Mouse (Mus musculus): ENCODE measurements at regions not wholly inside any gene's neighbourhood (a gene's known extent, or its start where the extent isn't known, plus 50 kb on each side); places are given as distances from the start of the nearest gene placed in this dataset.

DNA sequence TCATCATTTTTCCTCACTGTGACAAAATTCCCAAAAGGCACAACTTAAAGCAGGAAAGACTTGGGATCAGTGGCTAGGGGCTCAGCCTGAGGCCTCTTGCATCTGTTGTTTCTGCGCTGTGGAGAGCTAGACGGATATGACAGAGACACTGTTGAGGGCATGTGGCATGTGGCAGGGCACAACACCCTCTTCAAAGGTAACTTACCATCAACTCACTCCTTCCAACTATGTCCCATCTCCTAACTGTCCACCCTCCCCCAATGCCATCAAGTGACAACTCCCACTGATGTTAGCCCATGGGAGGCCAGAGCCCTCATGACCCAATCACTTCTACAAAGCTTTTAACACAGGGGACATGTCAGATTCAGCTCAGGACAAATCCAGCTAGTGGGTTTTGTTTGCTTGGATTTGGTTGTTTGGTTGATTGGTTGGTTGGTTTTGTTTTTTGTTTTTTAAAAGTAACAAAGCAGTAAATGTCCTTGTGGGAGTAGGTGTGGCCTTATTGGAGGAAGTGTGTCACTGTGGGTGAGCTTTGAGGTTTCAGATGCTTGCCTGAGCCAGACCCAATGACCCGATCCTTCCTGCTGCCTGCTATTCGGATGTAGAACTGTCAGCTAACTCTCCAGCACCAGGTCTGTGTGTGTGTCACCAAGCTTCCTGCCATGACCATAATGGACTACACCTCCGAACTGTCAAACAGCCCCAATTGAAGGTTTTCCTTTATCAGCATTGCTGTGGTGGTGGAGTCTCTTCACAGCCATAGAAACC, 53.2 kb upstream of the Lef1 start:
- DNase-seq (ENCODE audit: low spot score), result no peak

- no peak for DNase-seq (ENCODE audit: low spot score)
Observed at GRCm38 (mm10) chr3:131054241-131054972, 55.9 kb upstream of the Lef1 start.

DNA sequence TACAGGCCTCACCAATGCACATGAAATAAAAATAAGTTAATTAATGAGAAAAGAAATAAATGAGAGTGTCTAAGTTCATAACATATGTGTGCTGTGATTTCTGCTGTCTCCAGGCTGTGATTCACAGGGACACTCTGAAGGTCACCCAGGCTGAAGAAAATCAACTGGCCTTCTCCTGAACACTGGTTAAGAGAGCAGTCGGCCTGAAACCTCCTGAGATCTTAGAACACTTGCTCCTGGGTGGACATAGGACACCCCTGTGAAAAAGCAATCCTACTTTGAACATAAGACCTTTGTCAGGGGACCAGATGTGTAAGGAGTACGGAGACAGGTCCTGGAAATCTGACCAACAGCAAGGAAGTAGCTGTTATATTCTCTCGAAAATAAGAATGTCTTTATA, 62.6 kb upstream of the Lef1 start:
- no peak for DNase-seq (ENCODE audit: low spot score)

- DNase-seq (ENCODE audit: low spot score), result no peak
Observed at GRCm38 (mm10) chr3:131046412-131046811, 63.9 kb upstream of the Lef1 start.

DNA sequence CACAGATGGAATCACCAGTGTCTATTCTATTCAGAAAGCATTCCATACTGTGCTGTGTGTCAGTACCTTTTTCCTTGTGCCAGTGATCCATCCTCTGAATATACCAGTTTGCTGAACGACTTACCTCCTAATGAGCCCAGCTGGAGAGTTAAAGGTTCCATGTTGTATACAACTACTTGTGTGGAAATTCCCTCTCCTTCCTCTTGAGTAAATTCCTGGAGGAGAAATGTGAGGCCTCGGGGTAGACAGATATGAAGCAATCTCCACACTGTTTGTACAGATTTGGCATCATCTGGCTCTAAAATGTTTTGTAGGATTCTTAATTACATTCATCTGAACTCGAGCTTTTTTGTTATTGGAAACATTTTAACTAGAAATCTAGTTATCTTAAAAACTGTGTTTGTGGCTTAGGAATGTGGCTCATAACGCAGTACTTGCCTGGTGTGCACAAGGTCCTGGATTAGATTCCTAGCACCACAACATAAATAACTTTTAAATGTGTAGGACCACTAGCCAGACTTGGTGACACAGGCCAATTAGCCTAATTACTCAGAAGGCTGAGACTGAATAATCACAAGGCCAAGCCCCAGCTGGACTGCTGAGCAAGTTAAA, 70.0 kb upstream of the Lef1 start:
- no peak for DNase-seq (ENCODE audit: low spot score)

DNA sequence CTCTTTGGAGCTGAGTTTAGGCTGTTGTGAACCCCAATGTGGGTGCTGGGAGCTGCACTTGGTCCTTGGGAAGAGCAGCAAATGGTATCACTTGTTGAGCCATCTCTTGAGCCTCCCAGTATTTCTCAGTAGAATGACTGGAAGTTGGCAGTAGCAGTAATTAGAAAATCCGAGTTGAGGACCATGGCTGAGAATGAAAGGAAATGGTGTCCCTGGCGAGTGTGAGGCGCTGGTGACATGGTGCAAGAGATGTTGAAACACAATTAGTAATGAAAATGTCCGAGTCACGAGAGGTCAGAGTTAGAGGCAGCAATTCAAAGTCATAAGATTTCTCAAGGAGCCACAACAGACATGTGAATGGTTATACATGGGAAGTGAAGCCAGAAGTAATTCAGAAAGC, 73.2 kb upstream of the Lef1 start:
- DNase-seq (ENCODE audit: low spot score), result no peak

DNA sequence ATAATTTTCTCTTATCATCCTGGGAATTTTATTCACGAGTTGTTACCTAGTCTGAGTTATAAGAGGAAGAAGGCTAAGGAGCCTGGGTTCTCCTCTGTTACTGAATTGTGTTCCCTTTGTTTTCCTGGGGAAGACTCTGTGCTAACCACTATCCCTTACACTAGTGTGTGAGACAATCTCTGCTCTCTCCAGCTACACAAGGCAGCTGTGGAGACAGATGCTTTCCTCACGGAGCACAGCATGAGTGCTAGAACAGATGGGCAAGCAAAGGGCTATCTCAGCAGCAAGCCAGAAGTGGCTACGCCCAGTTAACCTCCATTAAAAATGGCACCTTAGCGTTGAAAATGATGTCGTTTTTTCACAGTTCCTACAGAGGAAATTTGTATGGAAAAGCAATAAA, 75.5 kb upstream of the Lef1 start:
- DNase-seq (ENCODE audit: low spot score), result no peak

DNA sequence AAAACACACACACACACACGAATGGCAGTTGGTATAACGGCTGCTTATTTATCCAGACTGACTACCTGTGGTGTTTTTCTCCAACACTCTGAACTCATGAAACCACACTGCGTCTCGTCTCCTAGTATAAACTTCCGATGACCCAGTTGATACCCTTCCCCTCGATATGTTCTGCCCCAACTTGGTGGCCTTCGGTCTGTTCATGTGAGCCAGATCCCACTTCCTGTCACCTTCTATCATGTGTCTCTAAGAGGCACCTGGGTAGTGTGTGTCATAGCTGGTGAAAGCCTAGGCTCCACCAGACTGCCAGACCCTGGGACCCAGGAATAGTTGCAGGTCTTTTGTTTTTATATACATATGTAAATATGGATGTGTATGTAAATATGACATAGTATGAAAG, 83.9 kb upstream of the Lef1 start:
- DNase-seq (ENCODE audit: low spot score), result no peak

- no peak for DNase-seq (ENCODE audit: low spot score)
Observed at GRCm38 (mm10) chr3:131019163-131019956, 90.9 kb upstream of the Lef1 start.

- DNase-seq (ENCODE audit: low spot score), result no peak
Observed at GRCm38 (mm10) chr3:131017899-131018298, 92.4 kb upstream of the Lef1 start.

DNA sequence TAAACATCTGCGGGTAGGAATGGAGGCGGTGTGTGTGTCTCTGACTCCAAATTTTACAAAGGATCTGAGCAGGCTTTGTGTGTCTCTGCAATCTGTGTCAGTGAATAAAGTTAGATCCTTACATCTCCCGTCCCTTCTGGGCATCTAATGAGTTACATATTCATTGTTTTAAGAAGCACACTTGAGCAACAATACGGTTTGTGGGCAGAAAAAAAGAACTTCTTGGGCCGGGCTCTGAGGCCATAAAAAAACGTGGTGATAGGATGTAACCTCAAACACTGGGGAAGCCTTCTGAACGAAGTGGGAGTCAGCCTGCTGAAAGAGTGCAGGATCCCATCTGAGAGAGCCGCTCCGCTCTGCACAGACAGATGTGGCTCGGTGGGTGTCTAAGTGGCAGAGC, 94.2 kb upstream of the Lef1 start:
- no peak for DNase-seq (ENCODE audit: low spot score)

- DNase-seq (ENCODE audit: low spot score), result no peak
Observed at GRCm38 (mm10) chr3:131014092-131014716, 96.1 kb upstream of the Lef1 start.

GRCm38 (mm10) chr3:131000701-131001100, 109.6 kb upstream of the Lef1 start:
- DNase-seq (ENCODE audit: low spot score), result no peak

DNA sequence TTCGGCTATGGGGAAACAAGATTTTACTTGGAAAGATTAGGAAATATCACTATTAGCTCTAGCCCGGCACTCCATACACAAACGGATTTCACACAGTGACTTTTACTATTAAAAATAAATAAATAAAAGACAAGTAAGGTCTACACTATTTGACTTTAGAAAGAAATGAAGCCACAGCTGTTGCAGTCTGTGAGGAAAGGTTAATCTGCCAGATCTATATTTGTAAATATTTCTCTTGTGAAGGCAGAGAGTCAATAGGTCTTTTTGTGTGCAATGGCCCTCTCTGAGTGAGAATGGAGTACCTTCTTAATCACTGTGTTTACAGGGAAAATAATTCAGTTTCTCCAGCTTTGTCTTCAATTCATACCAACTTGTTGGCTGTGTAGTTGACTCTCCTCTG, 110.0 kb upstream of the Lef1 start:
- no peak for DNase-seq (ENCODE audit: low spot score)

DNA sequence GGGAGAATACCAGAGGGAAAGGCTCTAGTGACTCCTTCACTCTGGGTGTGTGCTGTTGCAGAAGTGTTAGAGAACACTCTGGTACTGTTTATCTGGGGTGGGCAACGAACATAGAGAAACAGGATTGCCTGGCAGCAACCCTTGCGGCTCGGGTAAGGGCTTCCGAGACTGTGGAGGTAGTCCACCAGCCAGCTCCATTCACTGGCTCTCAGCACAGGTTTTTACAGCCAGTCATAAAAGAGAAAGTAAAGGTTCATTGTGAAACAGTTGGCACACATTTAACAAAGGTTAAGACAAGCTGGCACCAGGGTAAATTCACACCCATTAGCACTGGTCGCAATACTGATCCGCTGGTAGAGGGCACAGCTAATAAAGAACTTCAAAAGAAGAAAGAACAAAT, 110.5 kb upstream of the Lef1 start:
- no peak for DNase-seq (ENCODE audit: low spot score)

- DNase-seq (ENCODE audit: low spot score), result no peak
Observed at GRCm38 (mm10) chr3:130998433-130998832, 111.8 kb upstream of the Lef1 start.

DNA sequence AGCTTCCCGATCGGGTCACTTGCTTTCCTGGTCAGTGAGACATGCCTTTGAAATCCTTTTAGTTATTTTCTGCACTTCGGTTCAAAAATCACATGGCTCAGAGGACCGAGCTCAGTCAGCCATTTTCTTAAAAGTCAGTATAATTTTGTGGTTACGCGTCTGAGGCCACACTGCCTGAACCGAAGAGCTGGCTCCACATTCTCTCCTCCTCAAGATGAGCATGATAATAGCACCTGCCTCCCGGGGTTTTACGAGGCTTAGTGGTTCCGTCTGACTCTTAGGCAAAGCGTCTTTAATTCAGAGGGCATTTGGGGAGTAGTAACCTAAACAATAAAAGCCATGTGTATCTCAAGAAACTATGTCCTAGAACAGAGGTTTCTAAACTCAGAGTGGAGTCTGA, 113.5 kb upstream of the Lef1 start:
- no peak for DNase-seq (ENCODE audit: low spot score)

- DNase-seq (ENCODE audit: low spot score), result no peak
Observed at GRCm38 (mm10) chr3:130991971-130992370, 118.3 kb upstream of the Lef1 start.

GRCm38 (mm10) chr3:130986708-130987107, 123.6 kb upstream of the Lef1 start:
- DNase-seq (ENCODE audit: low spot score), result no peak

- no peak for DNase-seq (ENCODE audit: low spot score)
Observed at GRCm38 (mm10) chr3:130986101-130986500, 124.2 kb upstream of the Lef1 start.

DNA sequence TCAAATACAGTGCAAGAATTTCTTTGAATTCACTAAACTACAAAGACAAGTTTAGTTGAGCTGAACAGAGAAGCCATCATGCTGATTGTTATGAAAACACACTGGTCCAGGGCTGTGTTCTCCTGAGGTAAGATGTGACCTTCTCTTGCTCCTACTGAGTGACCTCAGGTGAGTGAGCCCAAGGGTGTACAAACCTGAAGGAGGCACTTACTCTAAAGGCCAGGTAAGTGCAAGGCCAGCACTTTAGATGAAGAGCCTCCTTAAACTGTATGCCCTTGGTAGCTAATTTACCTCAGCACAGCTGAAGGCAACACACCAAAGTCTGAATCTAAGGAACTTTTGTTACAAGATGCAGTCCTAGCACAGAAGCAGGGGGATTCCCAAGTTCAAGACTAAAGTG, 128.7 kb upstream of the Lef1 start:
- no peak for DNase-seq (ENCODE audit: low spot score)
